Mouse (Mus musculus) intestine, embryonic 14.5 days (tissue): ENCODE results near the gene Pcdh11x. TPM values are rescaled to one million over a fixed set of nuclear protein-coding genes. Genes with fewer than 3 reads are reported as not detected.

Experiments
- ATAC-seq: fragments of 200-750 bp; cut with Nextera tagmentation; replicated peaks from 2 replicates; pipeline ENCODE4 v1.8.0; 2017; ENCODE audit warnings: low read depth, moderate number of reproducible peaks, moderate TSS enrichment, moderate library complexity; ENCODE audit not compliant: low FRiP score, low TSS enrichment
- DNase-seq: peaks from one replicate; pipeline ENCODE4 v3.0.0-alpha.2; 2018; ENCODE audit warnings: low spot score
- H3K27ac ChIP-seq: fragments of 300-500 bp; sonication (generic); 2 replicates; pipeline ENCODE4 v1.5.1; 2014; ENCODE audit warnings: low read depth, mild to moderate bottlenecking, control low read depth
- H3K27me3 ChIP-seq: fragments of 300-500 bp; sonication (generic); replicated peaks from 2 replicates; pipeline ENCODE4 v1.6.1; 2014; ENCODE audit warnings: low read length, control low read depth; ENCODE audit not compliant: control insufficient read depth, insufficient read depth
- H3K36me3 ChIP-seq: fragments of 300-500 bp; sonication (generic); 2 replicates; pipeline ENCODE4 v1.6.1; 2014; ENCODE audit warnings: low read length, control low read depth; ENCODE audit not compliant: control insufficient read depth, insufficient read depth
- H3K4me1 ChIP-seq: fragments of 300-500 bp; sonication (generic); replicated peaks from 2 replicates; pipeline ENCODE4 v1.6.1; 2014; ENCODE audit warnings: low read length, control low read depth, mixed read lengths; ENCODE audit not compliant: control insufficient read depth, insufficient read depth
- H3K4me2 ChIP-seq: fragments of 300-500 bp; sonication (generic); 2 replicates; pipeline ENCODE4 v1.6.1; 2014; ENCODE audit warnings: low read length
- H3K4me3 ChIP-seq: fragments of 300-500 bp; sonication (generic); 2 replicates; pipeline ENCODE4 v1.5.1; 2014; ENCODE audit warnings: low read depth, low read length, control low read depth, mixed read lengths
- H3K9ac ChIP-seq: fragments of 300-500 bp; sonication (generic); 2 replicates; pipeline ENCODE4 v1.6.1; 2014; ENCODE audit warnings: mild to moderate bottlenecking, low read length
- H3K9me3 ChIP-seq: fragments of 300-500 bp; sonication (generic); 2 replicates; pipeline ENCODE4 v1.6.1; 2016; ENCODE audit warnings: low read length, control low read depth; ENCODE audit not compliant: control insufficient read depth
- WGBS: fragments of 180-500 bp; shearing (Covaris S2); extraction: QIAGEN DNeasy Blood & Tissue Kit; methylation state at CpG from one replicate; pipeline ENCODE4 v1.1.7; 2014; 5-methylcytosine and 5-hydroxymethylcytosine counted together
- polyA plus RNA-seq: library from polyadenylated mRNA; unstranded; fragments of >200 nt; fragmentation: Nextera tagmentation; extraction: Ambion mirVana; gene quantifications from 2 replicates; pipeline ENCODE4 v1.2.1, GENCODE M21; 2014

The Pcdh11x gene
- polyA plus RNA-seq: 6.2 and 7.7 TPM in 2 replicates

DNA sequence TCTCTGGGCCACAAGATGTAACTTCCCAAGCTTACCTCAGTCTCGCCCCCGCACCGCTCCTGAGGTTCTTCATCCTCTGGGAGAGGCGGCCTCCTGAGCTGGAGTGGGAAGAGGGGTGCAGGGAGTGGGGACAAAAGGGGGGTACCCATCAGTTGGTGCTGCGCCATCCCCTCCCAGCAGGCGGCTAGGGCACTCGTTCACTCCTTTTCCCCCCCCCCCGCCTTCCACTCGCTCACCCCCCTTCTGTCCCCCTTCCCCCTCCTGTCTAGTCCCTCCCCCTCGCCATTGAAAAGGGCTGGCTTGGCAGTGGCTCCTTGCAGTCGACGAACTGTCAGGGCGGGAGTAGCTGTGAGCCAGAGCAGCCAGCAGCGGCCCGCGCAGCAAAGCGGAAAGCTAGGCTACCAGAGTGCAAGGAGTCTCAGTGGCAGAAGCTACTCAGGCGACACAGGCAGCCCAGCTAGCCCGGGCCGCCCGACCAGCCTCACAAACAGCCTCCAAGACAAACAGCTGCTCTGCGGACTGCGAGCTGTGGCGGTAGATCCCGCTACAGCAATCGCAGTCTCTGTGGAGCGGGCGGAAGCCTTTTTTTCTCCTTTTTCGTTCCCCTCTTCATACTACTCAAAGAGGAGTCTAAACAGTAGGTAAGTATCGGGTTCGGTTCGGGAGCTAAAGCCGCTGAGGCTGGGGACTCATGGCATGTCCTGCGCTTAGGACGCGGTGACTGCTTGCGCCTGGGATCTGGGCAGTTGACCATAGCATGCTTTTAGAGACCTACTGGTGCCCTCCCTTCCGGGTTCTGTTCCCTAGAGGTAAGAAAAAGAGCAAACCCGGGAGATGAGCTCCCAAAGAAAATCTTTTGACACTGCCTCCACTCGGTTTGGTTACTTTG lies at the start of gene Pcdh11x:
Gene Pcdh11x (plus strand): TSS at position 249 of the 889 bp plus-strand sequence.
- H3K4me2 ChIP-seq: peak within 1 kb of the TSS; percentile 59
- DNase-seq (peak; percentile 69), ATAC-seq (peak; percentile 67)
- H3K4me1 ChIP-seq: no peaks in the 10 kb centered on the region
- no peak within 1 kb of the TSS for H3K27ac ChIP-seq
- H3K9me3 ChIP-seq: no peaks in the 10 kb centered on the region
- H3K27me3 ChIP-seq: no peaks in the 10 kb centered on the region
- H3K4me3 ChIP-seq: peak within 1 kb of the TSS; percentile 44
- 0 out of 2 replicates have a peak within 1 kb of the TSS, but pooled peaks have one; percentile 27 for H3K9ac ChIP-seq
- H3K36me3 ChIP-seq: no peaks in the 10 kb centered on the region
- WGBS: 8% methylated on average over 35 of the region's 40 CpGs

GRCm38 (mm10) chrX:120260089-120260488 lies 30.0 kb upstream of the Pcdh11x start:
- no peak overlapping the region for H3K4me3 ChIP-seq
- no peak for ATAC-seq
- H3K4me2 ChIP-seq: no peak overlapping the region
- no peak overlapping the region for H3K9ac ChIP-seq
- H3K4me1 ChIP-seq: no peaks in the 10 kb centered on the region
- H3K27ac ChIP-seq: no peak overlapping the region
- H3K36me3 ChIP-seq: no peaks in the 10 kb centered on the region
- WGBS: 64% methylated on average over 2 of the region's 2 CpGs
- no peaks in the 10 kb centered on the region for H3K9me3 ChIP-seq
- no peaks in the 10 kb centered on the region for H3K27me3 ChIP-seq
- no peak for DNase-seq

DNA sequence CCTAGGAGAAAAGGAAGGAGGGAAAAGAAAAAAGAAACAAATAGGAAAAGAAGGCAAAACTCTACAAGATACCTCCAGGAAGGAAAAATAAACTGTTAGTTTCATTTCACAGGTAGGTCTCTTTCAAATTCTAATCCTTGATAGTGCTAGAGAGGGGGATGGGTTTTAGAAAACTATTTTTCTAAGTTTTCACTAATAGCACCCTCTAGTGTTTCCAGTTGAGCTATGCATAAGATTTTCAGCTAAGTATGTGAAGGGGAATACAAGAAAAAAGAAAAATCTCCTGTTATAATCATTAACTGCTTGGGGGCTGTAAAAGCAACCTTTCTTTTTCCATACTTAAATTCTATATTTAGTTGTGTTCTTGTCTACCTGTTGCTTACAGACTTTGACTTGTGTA lies 4.5 kb upstream of the Pcdh11x start:
- H3K9me3 ChIP-seq: no peaks in the 10 kb centered on the region
- H3K9ac ChIP-seq: no peak overlapping the region
- no peaks in the 10 kb centered on the region for H3K36me3 ChIP-seq
- H3K27me3 ChIP-seq: no peaks in the 10 kb centered on the region
- no peak overlapping the region for H3K27ac ChIP-seq
- DNase-seq (no peak), ATAC-seq (no peak)
- no peak overlapping the region for H3K4me3 ChIP-seq
- H3K4me1 ChIP-seq: no peaks in the 10 kb centered on the region
- H3K4me2 ChIP-seq: no peak overlapping the region

DNA sequence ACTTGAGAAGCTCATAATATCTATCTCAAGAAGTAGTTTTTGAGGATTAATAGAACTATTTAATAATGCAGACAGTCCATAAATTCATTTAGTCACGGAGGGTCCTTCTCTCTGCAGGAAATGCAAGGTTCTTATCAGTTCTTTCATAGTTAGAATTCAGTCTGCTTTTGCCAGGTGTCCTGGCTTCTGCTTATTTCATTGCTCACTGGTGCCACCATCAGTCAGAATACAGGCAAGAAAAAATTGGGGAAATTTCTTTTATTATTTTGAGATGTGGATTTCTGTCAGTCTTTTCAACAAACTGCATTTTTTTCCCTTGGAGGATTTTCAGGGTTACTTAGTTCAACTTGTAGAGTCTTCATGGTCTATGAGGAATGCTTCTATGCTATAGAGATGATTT lies 2.6 kb upstream of the Pcdh11x start:
- Histone ChIP-seq H3K4me2 (no peak overlapping the region), H3K9ac (no peak overlapping the region), H3K4me1 (no peaks in the 10 kb centered on the region), H3K27ac (no peak overlapping the region), H3K4me3 (no peak overlapping the region), H3K36me3 (no peaks in the 10 kb centered on the region), H3K9me3 (no peaks in the 10 kb centered on the region), H3K27me3 (no peaks in the 10 kb centered on the region)
- DNase-seq (no peak), ATAC-seq (no peak)
- 0% methylated on average over 1 of the region's 1 CpGs for WGBS

DNA sequence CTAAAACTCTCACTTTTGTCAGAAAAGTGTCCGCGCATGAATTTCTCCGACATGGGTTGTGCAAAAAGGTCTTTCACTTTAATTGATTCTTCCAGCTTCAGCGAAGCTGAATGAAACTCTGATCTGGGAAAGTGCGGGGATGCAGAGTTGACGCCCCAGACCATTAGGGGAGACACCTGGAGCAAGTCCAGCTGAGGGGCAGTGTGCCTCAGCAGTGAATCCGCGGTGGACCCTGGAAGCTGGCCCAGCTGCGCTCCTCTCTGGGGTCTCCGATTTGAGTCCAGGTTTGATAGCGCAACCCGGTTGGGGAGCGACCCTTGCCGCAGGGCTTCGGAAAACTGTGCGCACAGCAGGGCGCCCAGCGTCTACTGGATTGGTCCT lies 831 bp downstream of the Pcdh11x start:
- Histone ChIP-seq H3K9ac (no peak overlapping the region), H3K27me3 (no peaks in the 10 kb centered on the region), H3K4me3 (peak overlapping the region; percentile 44), H3K27ac (no peak overlapping the region), H3K4me1 (no peaks in the 10 kb centered on the region), H3K9me3 (no peaks in the 10 kb centered on the region), H3K36me3 (no peaks in the 10 kb centered on the region), H3K4me2 (peak overlapping the region; percentile 59)
- ATAC-seq (no peak), DNase-seq (peak; percentile 58)
- 8% methylated on average over 18 of the region's 18 CpGs for WGBS

- H3K4me1 ChIP-seq: no peaks in the 10 kb centered on the region
- no peak overlapping the region for H3K27ac ChIP-seq
- H3K36me3 ChIP-seq: no peaks in the 10 kb centered on the region
- no peak overlapping the region for H3K9ac ChIP-seq
- ATAC-seq: no peak
- H3K9me3 ChIP-seq: no peaks in the 10 kb centered on the region
- 10% methylated on average over 13 of the region's 13 CpGs for WGBS
- peak overlapping the region; percentile 59 for H3K4me2 ChIP-seq
- no peaks in the 10 kb centered on the region for H3K27me3 ChIP-seq
- DNase-seq: peak; percentile 54
- peak overlapping the region; percentile 44 for H3K4me3 ChIP-seq
These were observed 1.6 kb downstream of the Pcdh11x start for GRCm38 (mm10) chrX:120291696-120292095.

DNA sequence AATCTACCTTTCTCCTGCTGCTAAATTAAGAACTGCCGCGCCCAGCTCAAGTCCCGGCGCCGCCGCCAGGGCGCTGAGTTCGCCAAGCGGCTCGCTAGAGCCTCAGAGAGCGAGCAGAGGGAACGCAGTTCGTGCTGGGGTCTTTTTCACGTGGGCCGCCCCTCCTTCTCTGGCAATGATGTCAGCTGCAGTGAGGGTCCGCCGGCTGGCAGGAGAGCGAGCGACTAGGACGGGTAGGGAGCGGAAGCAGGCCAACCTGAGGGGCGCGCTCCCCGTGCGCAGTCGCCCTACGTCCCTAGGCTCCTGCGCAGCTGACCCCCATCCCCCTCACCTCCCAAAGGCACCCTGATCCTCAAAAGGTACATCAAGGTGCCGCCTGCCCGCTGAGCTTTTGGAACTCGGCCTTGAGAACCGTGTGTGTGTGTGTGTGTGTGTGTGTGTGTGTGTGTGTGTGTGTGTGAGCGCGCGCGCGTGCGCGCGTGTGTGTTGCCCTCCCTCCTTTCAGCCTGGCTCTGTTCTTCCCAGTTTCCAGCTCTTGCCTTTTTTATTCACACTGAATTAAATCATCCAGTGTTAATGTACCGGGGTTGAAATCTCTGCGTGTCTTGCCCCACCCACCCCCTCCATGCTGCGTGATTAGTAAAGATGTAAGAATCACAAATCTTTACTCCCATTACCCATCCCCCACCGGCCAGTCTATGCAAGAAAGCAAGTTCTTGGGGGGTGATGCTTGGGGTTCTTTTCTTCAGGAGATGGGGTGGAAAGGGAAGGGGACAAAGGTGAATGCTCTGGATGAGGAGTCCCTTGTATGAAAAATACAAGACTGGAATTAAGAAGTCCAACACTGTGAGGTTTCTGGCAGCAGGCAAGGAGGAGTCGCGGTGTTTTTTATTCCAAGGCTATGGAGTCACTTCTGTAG lies 3.0 kb downstream of the Pcdh11x start:
- ATAC-seq (peak; percentile 65), DNase-seq (peak; percentile 64)
- Histone ChIP-seq H3K27me3 (no peaks in the 10 kb centered on the region), H3K4me1 (no peaks in the 10 kb centered on the region), H3K4me2 (peak overlapping the region; percentile 59), H3K36me3 (no peaks in the 10 kb centered on the region), H3K9ac (peak overlapping the region; percentile 20; the same call in 1 of the 2 replicates), H3K9me3 (no peaks in the 10 kb centered on the region), H3K27ac (no peak overlapping the region), H3K4me3 (peak overlapping the region; percentile 39)
- 4% methylated on average over 38 of the region's 46 CpGs for WGBS

- Histone ChIP-seq H3K36me3 (no peaks in the 10 kb centered on the region), H3K9me3 (no peaks in the 10 kb centered on the region), H3K27me3 (no peaks in the 10 kb centered on the region), H3K9ac (no peak overlapping the region), H3K27ac (no peak overlapping the region), H3K4me3 (no peak overlapping the region), H3K4me2 (no peak overlapping the region), H3K4me1 (no peaks in the 10 kb centered on the region)
- DNase-seq (no peak), ATAC-seq (no peak)
- WGBS: 61% methylated on average over 2 of the region's 2 CpGs
These were observed 11.6 kb downstream of the Pcdh11x start for GRCm38 (mm10) chrX:120301469-120302175.
